ENCODE assay signal across 11 mouse cellular contexts in genomic region chr10:67643685-67644084, GRCm38 (mm10).
A peak's percentile ranks its signal among the peaks of the same experiment; 100 is the strongest.
DNase-seq lines count a peak whose midpoint lies in the region; ATAC-seq and TF ChIP-seq lines count a peak whose summit lies in the region.
"Had no signal": no experiment of that assay in that cellular context is flagged by ENCODE, and none has a peak within 500 bp of the region (broad histone marks: within the 10 kb centered on the region; RNA-seq: fewer than 3 reads in every experiment).

No protein-coding gene starts in this region.

- peak overlapping the region; percentile 5; the same call in 1 of the 2 replicates for H3K27ac ChIP-seq in liver, adult 2 months (replicated peaks; ENCODE audit: insufficient read depth, low read depth, low read length)
- H3K27ac ChIP-seq in liver, embryonic 11.5 days (ENCODE audit: low read depth, low read length), result no peak overlapping the region
- H3K27ac ChIP-seq in intestine, embryonic 16.5 days (ENCODE audit: low read length), result no peak overlapping the region
- H3K27ac ChIP-seq: forebrain, embryonic 15.5 days; limb, embryonic 10.5 days; neural tube, embryonic 13.5 days had no signal

- H3K79me2 ChIP-seq in liver, adult 2 months (ENCODE audit: control insufficient read depth, insufficient read depth, low read length), result no peaks in the 10 kb centered on the region

- no peak overlapping the region for H3K4me2 ChIP-seq in liver, embryonic 11.5 days
- no peak overlapping the region for H3K4me2 ChIP-seq in intestine, embryonic 16.5 days (ENCODE audit: low read depth, low read length)
- H3K4me2 ChIP-seq: forebrain, embryonic 15.5 days; neural tube, embryonic 13.5 days had no signal

- no peak for TF ChIP-seq POLR2A in liver, adult 2 months (IDR thresholded peaks at IDR 0.05; ENCODE audit: extremely low read depth, insufficient read depth, low read length)

- no peaks in the 10 kb centered on the region for H3K9me3 ChIP-seq in liver, embryonic 11.5 days (ENCODE audit: control insufficient read depth, low read length)
- H3K9me3 ChIP-seq in intestine, embryonic 16.5 days (ENCODE audit: control insufficient read depth, low read length), result no peaks in the 10 kb centered on the region
- H3K9me3 ChIP-seq: forebrain, embryonic 15.5 days; limb, embryonic 10.5 days; neural tube, embryonic 13.5 days had no signal

- peaks cover 7% of the 10 kb centered on the region; the same call in 1 of the 2 replicates for H3K4me1 ChIP-seq in liver, adult 2 months (ENCODE audit: control insufficient read depth, insufficient read depth, low read length)
- peaks cover 6% of the 10 kb centered on the region for H3K4me1 ChIP-seq in liver, embryonic 11.5 days (replicated peaks; ENCODE audit: control insufficient read depth, insufficient read depth, low read length)
- H3K4me1 ChIP-seq in intestine, embryonic 16.5 days (ENCODE audit: control insufficient read depth, insufficient read depth, low read length), result 0 out of 2 replicates have a peak, but pooled peaks cover 4% of the 10 kb centered on the region

- peak; percentile 16 for DNase-seq in cerebellum, adult 11-12 months
- no peak for DNase-seq in cerebellum, postnatal 14 days
- no peak for DNase-seq in liver, adult 2 months (ENCODE audit: extremely low read depth, low read depth, low spot score)
- DNase-seq in liver, embryonic 11.5 days (ENCODE audit: low spot score), result no peak
- peak; percentile 48 to 60 for DNase-seq in thymus, postnatal 36 days
- DNase-seq in left cerebral cortex, adult 9 months (ENCODE audit: low spot score in 2 of 2), result no peak

- no peak overlapping the region for H3K4me3 ChIP-seq in liver, adult 2 months (ENCODE audit: insufficient read depth, low read depth, low read length)
- H3K4me3 ChIP-seq in liver, embryonic 11.5 days (ENCODE audit: low read depth, low read length), result no peak overlapping the region
- no peak overlapping the region for H3K4me3 ChIP-seq in intestine, embryonic 16.5 days (ENCODE audit: low read length)
- H3K4me3 ChIP-seq: forebrain, embryonic 15.5 days; limb, embryonic 10.5 days; neural tube, embryonic 13.5 days had no signal

- H3K36me3 ChIP-seq in liver, adult 2 months (ENCODE audit: control insufficient read depth, insufficient read depth, low read length), result no peaks in the 10 kb centered on the region
- H3K36me3 ChIP-seq in liver, embryonic 11.5 days (ENCODE audit: control insufficient read depth, insufficient read depth, low read length), result no peaks in the 10 kb centered on the region
- no peaks in the 10 kb centered on the region for H3K36me3 ChIP-seq in intestine, embryonic 16.5 days (ENCODE audit: control insufficient read depth, insufficient read depth, low read length)
- H3K36me3 ChIP-seq: forebrain, embryonic 15.5 days; limb, embryonic 10.5 days; neural tube, embryonic 13.5 days had no signal

- 49% methylated on average over 7 of the region's 7 CpGs for WGBS in liver, adult 2 months
- WGBS in liver, embryonic 11.5 days, result 26% methylated on average over 7 of the region's 7 CpGs
- WGBS in intestine, embryonic 16.5 days, result 39% methylated on average over 7 of the region's 7 CpGs

- H3K27me3 ChIP-seq in liver, adult 2 months (ENCODE audit: control insufficient read depth, insufficient read depth, low read length), result peaks cover 5% of the 10 kb centered on the region; the same call in 1 of the 2 replicates
- H3K27me3 ChIP-seq in liver, embryonic 11.5 days (replicated peaks; ENCODE audit: control insufficient read depth, insufficient read depth, low read length), result no peaks in the 10 kb centered on the region
- H3K27me3 ChIP-seq in intestine, embryonic 16.5 days (replicated peaks; ENCODE audit: control insufficient read depth, insufficient read depth, low read length), result peaks cover 3% of the 10 kb centered on the region

- no peak for ATAC-seq in liver, embryonic 11.5 days (replicated peaks; ENCODE audit: low FRiP score)
- peak; percentile 18; the same call in 1 of the 2 replicates for ATAC-seq in granulocyte monocyte progenitor cell, adult 5-6 weeks (replicated peaks; ENCODE audit: poor library complexity, severe bottlenecking)
- ATAC-seq in intestine, embryonic 16.5 days, result no peak
- ATAC-seq: forebrain, embryonic 15.5 days had no signal

- H3K9ac ChIP-seq in liver, adult 2 months (ENCODE audit: low read depth, low read length), result no peak overlapping the region
- H3K9ac ChIP-seq in liver, embryonic 11.5 days (ENCODE audit: low read depth, low read length), result no peak overlapping the region
- H3K9ac ChIP-seq in intestine, embryonic 16.5 days (ENCODE audit: low read depth, low read length), result no peak overlapping the region
- H3K9ac ChIP-seq: forebrain, embryonic 15.5 days; neural tube, embryonic 13.5 days had no signal

- no peak for TF ChIP-seq CTCF in liver, adult 2 months (IDR thresholded peaks at IDR 0.05; ENCODE audit: low read depth, low read length)

Comparison
In these comparisons a context has a peak if more than half of its experiments do, and no peak if none do; other contexts are left out.
1. DNase-seq: peak in cerebellum, adult 11-12 months (single experiment) and thymus, postnatal 36 days (2 of 2); none in cerebellum, postnatal 14 days (0 of 2), liver, adult 2 months (single experiment), liver, embryonic 11.5 days (single experiment) and left cerebral cortex, adult 9 months (0 of 2).